ENCODE assay signal across 26 mouse cellular contexts in the genomic region with DNA sequence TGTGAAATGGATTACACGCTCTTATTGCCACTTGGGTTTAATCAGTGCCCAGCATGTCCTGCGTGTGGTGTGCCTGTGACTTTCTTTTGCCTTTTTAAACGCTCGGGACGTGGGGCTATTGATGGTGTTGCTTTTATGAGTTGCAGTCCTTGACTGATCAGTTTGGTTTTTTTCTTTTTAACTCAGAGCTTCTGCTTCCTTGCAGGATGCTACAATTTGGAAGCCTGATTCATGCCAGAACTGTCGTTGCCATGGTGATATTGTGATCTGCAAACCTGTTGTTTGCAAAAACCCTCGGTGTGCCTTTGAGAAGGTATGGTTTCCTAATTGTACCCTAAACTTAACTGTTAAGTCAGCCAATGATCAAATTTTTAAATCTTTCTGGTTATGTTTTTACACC.
DNase-seq lines count a peak whose midpoint lies in the region; ATAC-seq lines count a peak whose summit lies in the region.
"Had no signal": no experiment of that assay in that cellular context is flagged by ENCODE, and none has a peak within 500 bp of the region (broad histone marks: within the 10 kb centered on the region; RNA-seq: fewer than 3 reads in every experiment).

No protein-coding gene starts in this region.

- no peaks in the 10 kb centered on the region for H3K9me3 ChIP-seq in forebrain, embryonic 14.5 days (replicated peaks; ENCODE audit: control insufficient read depth, low read length)
- no peaks in the 10 kb centered on the region for H3K9me3 ChIP-seq in forebrain, embryonic 12.5 days
- H3K9me3 ChIP-seq: embryonic facial prominence, embryonic 10.5 days; forebrain, embryonic 13.5 days; heart, embryonic 12.5 days; neural tube, embryonic 13.5 days; stomach, embryonic 15.5 days had no signal

- no peak overlapping the region for H3K27ac ChIP-seq in forebrain, embryonic 14.5 days (ENCODE audit: low read depth, low read length)
- no peak overlapping the region for H3K27ac ChIP-seq in forebrain, embryonic 12.5 days
- H3K27ac ChIP-seq: embryonic facial prominence, embryonic 10.5 days; forebrain, embryonic 13.5 days; gastrocnemius, adult 2 months; hindbrain, embryonic 14.5 days; kidney, postnatal 0 days; neural tube, embryonic 13.5 days; stomach, embryonic 15.5 days had no signal

- H3K9ac ChIP-seq in forebrain, embryonic 14.5 days (ENCODE audit: low read length): no peak overlapping the region
- H3K9ac ChIP-seq in forebrain, embryonic 12.5 days: no peak overlapping the region
- H3K9ac ChIP-seq: forebrain, embryonic 13.5 days; heart, embryonic 12.5 days; hindbrain, embryonic 14.5 days; neural tube, embryonic 13.5 days; stomach, embryonic 15.5 days had no signal

- 64% methylated on average over 7 of the region's 7 CpGs for WGBS in forebrain, embryonic 14.5 days
- WGBS in forebrain, embryonic 12.5 days: 72% methylated on average over 7 of the region's 7 CpGs

- no peaks in the 10 kb centered on the region for H3K4me1 ChIP-seq in forebrain, embryonic 14.5 days (ENCODE audit: control insufficient read depth, insufficient read depth, low read length)
- H3K4me1 ChIP-seq in forebrain, embryonic 12.5 days: no peaks in the 10 kb centered on the region
- H3K4me1 ChIP-seq: embryonic facial prominence, embryonic 10.5 days; heart, embryonic 12.5 days; megakaryocyte, embryonic 14.5 days; neural tube, embryonic 13.5 days; stomach, embryonic 15.5 days had no signal

- no peak for ATAC-seq in forebrain, embryonic 14.5 days
- ATAC-seq in forebrain, embryonic 12.5 days (ENCODE audit: low FRiP score): no peak
- ATAC-seq in megakaryocyte, adult 5-6 weeks (ENCODE audit: poor library complexity, severe bottlenecking): no peak
- ATAC-seq: forebrain, embryonic 13.5 days; intestine, postnatal 0 days had no signal

- no peak overlapping the region for H3K4me2 ChIP-seq in forebrain, embryonic 14.5 days (ENCODE audit: low read length)
- no peak overlapping the region for H3K4me2 ChIP-seq in forebrain, embryonic 12.5 days
- H3K4me2 ChIP-seq: forebrain, embryonic 13.5 days; heart, embryonic 12.5 days; hindbrain, embryonic 14.5 days; liver, embryonic 11.5 days; neural tube, embryonic 13.5 days; stomach, embryonic 15.5 days had no signal

- peak; percentile 25 for DNase-seq in forebrain, embryonic 14.5 days (ENCODE audit: low spot score)
- peak; percentile 28 to 55 for DNase-seq in layer of hippocampus, adult 18-20 months (ENCODE audit: low spot score in 2 of 2)
- no peak for DNase-seq in layer of hippocampus, adult 9-10 months (ENCODE audit: low spot score)
- peak; percentile 41 to 53 for DNase-seq in right cerebral cortex, postnatal 10 days (ENCODE audit: low spot score in 2 of 2)
- DNase-seq in right cerebral cortex, postnatal 14 days: no peak
- DNase-seq in spleen, postnatal 36 days (ENCODE audit: low spot score in 2 of 2): no peak
- DNase-seq: adrenal gland, postnatal 14 days; cerebellum, adult 18-20 months; gastrocnemius, adult 2 months; heart, postnatal 14 days; lung, adult 18-20 months; lung, postnatal 14 days; right cerebral cortex, adult 18-20 months had no signal

- no peaks in the 10 kb centered on the region for H3K27me3 ChIP-seq in forebrain, embryonic 14.5 days (replicated peaks; ENCODE audit: control insufficient read depth, insufficient read depth, low read length)
- H3K27me3 ChIP-seq in forebrain, embryonic 12.5 days: no peaks in the 10 kb centered on the region
- H3K27me3 ChIP-seq: CH12.LX; forebrain, embryonic 13.5 days; heart, embryonic 12.5 days; megakaryocyte, embryonic 14.5 days; neural tube, embryonic 13.5 days; stomach, embryonic 15.5 days had no signal

- no peaks in the 10 kb centered on the region for H3K36me3 ChIP-seq in forebrain, embryonic 14.5 days (ENCODE audit: control insufficient read depth, insufficient read depth, low read length)
- H3K36me3 ChIP-seq in forebrain, embryonic 12.5 days (replicated peaks): no peaks in the 10 kb centered on the region
- H3K36me3 ChIP-seq: embryonic facial prominence, embryonic 10.5 days; heart, embryonic 12.5 days; neural tube, embryonic 13.5 days; stomach, embryonic 15.5 days had no signal

- no peak overlapping the region for H3K4me3 ChIP-seq in forebrain, embryonic 14.5 days (ENCODE audit: low read depth, low read length)
- H3K4me3 ChIP-seq in forebrain, embryonic 12.5 days (replicated peaks): no peak overlapping the region
- H3K4me3 ChIP-seq: embryonic facial prominence, embryonic 10.5 days; forebrain, embryonic 13.5 days; gastrocnemius, adult 2 months; heart, embryonic 12.5 days; megakaryocyte, embryonic 14.5 days; neural tube, embryonic 13.5 days; stomach, embryonic 15.5 days had no signal

Comparison
In these comparisons a context has a peak if more than half of its experiments do, and no peak if none do; other contexts are left out.
1. DNase-seq: peak in forebrain, embryonic 14.5 days (single experiment), layer of hippocampus, adult 18-20 months (2 of 2) and right cerebral cortex, postnatal 10 days (2 of 2); none in layer of hippocampus, adult 9-10 months (single experiment), right cerebral cortex, postnatal 14 days (single experiment) and spleen, postnatal 36 days (0 of 2).